Mouse (Mus musculus): ENCODE measurements around the gene Dstn. TPM values are rescaled to one million over a fixed set of nuclear protein-coding genes. Genes with fewer than 3 reads are reported as not detected.

The Dstn gene
- total RNA-seq (2021) (100 to 1,000 TPM; 233 to 305 TPM), polyA plus RNA-seq (2012; rRNA removed) (12.2 and 20.6 TPM in 2 replicates)
- long read RNA-seq, transcript Dstn-201 (4 exons, 1,911 nt) = major isoform, 177 of 184 reads
- long read RNA-seq, partial matches to known transcripts = 5 of 184 reads
- long read RNA-seq, other reads (novel, unspliced or antisense) = 2 of 184 reads

- peak; percentile 99 for DNase-seq
These were observed at the start of gene Dstn for GRCm38 (mm10) chr2:143914760-143915599. TSS of gene Dstn (plus strand) at chr2:143915320.

GRCm38 (mm10) chr2:143867326-143867725, 47.8 kb upstream of the Dstn start:
- peak; percentile 84 for DNase-seq

- peak; percentile 67 for DNase-seq
These were observed 44.0 kb upstream of the Dstn start for GRCm38 (mm10) chr2:143870936-143871688.

- no peak for DNase-seq
These were observed 39.1 kb upstream of the Dstn start for GRCm38 (mm10) chr2:143876026-143876425.

- no peak for DNase-seq
These were observed 38.0 kb upstream of the Dstn start for GRCm38 (mm10) chr2:143876929-143877632.

GRCm38 (mm10) chr2:143879311-143879710, 35.8 kb upstream of the Dstn start:
- no peak for DNase-seq

- DNase-seq = no peak
These were observed 33.1 kb upstream of the Dstn start for GRCm38 (mm10) chr2:143882002-143882401.

- DNase-seq = no peak
These were observed 32.4 kb upstream of the Dstn start for GRCm38 (mm10) chr2:143882606-143883288.

GRCm38 (mm10) chr2:143889131-143889859, 25.8 kb upstream of the Dstn start:
- DNase-seq = no peak

- no peak for DNase-seq
These were observed 25.2 kb upstream of the Dstn start for GRCm38 (mm10) chr2:143889860-143890433.

- DNase-seq = no peak
These were observed 23.6 kb upstream of the Dstn start for GRCm38 (mm10) chr2:143891302-143892048.

- no peak for DNase-seq
These were observed 15.5 kb upstream of the Dstn start for GRCm38 (mm10) chr2:143899470-143900220.

- DNase-seq = no peak
These were observed 14.2 kb upstream of the Dstn start for GRCm38 (mm10) chr2:143900821-143901351.

GRCm38 (mm10) chr2:143903376-143904045, 11.6 kb upstream of the Dstn start:
- DNase-seq = peak; percentile 58

- DNase-seq = peak; percentile 87
These were observed 10.2 kb upstream of the Dstn start for GRCm38 (mm10) chr2:143904896-143905295.

- DNase-seq = no peak
These were observed 5.9 kb upstream of the Dstn start for GRCm38 (mm10) chr2:143909230-143909629.

- no peak for DNase-seq
These were observed 2.9 kb upstream of the Dstn start for GRCm38 (mm10) chr2:143912199-143912598.

- no peak for DNase-seq
These were observed 899 bp upstream of the Dstn start for GRCm38 (mm10) chr2:143914221-143914620.
